Mouse (Mus musculus): ENCODE measurements around the gene Zfp212.
"Not testable (repeated sequence)": the region's sequence is repeated elsewhere in the genome, so short reads cannot be mapped to it uniquely, and the experiment has no call there.

Gene Zfp212

GRCm38 (mm10) chr6:47942461-47942860, 22.2 kb downstream of the Zfp212 start:
- no peak for DNase-seq (ENCODE audit: low read depth in 2 of 2, low spot score in 2 of 2)

- DNase-seq (ENCODE audit: low read depth in 2 of 2, low spot score in 2 of 2) = peak; percentile 40 to 46
Measured at GRCm38 (mm10) chr6:47943021-47943691, 22.9 kb downstream of the Zfp212 start.

GRCm38 (mm10) chr6:47943721-47944120, 23.4 kb downstream of the Zfp212 start:
- DNase-seq (ENCODE audit: low read depth in 2 of 2, low spot score in 2 of 2) = no peak

- DNase-seq (ENCODE audit: low read depth in 2 of 2, low spot score in 2 of 2) = no peak
Measured at GRCm38 (mm10) chr6:47947388-47947787, 27.1 kb downstream of the Zfp212 start.

DNA sequence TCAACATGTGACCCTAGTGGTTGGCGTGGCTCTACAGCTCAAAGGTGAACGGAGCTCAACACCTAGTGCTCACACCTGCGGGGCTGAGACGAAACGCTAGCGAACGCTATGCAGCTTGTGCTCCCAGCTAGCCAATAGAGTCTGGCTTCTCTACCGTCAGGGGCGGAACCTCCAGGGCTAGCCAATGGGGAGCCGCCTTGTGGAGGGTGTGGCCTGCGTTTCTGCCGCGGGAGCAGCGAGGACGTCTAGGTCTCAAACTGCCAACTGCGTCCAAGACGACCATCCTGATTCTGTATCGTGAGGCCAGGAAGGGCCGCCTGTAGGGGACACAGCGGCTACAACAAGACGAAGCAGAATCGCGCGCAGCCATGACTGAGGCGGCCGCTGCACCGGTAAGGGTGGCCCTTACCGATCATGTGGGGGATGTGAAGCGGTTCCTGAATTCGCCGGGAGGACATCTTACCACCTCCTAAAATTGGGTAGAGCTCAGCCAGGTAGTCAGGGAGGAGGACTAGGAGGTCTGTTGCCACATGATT, 33.0 kb downstream of the Zfp212 start, which contains the start of gene Zfp956:
Gene Zfp956 (plus strand): TSS at position 200 of the 536 bp plus-strand sequence.
- DNase-seq (ENCODE audit: low read depth in 2 of 2, low spot score in 2 of 2) = peak; percentile 89 to 94

DNA sequence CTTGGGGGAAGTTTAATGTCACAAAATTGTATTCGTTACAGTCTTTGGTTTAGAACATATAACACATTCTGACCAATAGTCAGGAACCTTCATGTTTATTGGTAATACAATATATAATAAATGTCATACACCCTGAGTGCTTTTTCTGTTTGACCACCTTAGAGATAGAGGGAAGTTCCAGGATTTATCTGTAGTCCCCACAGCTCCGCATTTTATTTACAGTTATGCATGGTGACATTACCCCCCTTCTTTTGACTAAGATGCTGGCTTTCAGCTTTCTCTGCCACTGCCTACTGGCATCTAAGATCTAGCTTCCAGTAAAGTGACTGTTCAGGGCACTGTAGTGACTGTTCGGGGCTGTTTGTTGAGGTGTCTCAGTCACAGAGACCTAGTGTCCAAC, 34.1 kb downstream of the Zfp212 start:
- no peak for DNase-seq (ENCODE audit: low read depth in 2 of 2, low spot score in 2 of 2)

- DNase-seq (ENCODE audit: low read depth in 2 of 2, low spot score in 2 of 2) = no peak
Measured at GRCm38 (mm10) chr6:47957816-47958215, 37.5 kb downstream of the Zfp212 start.

- no peak for DNase-seq (ENCODE audit: low read depth in 2 of 2, low spot score in 2 of 2)
Measured at GRCm38 (mm10) chr6:47960685-47961421, 40.6 kb downstream of the Zfp212 start.

GRCm38 (mm10) chr6:47963051-47963450, 42.8 kb downstream of the Zfp212 start:
- DNase-seq (ENCODE audit: low read depth in 2 of 2, low spot score in 2 of 2) = no peak

DNA sequence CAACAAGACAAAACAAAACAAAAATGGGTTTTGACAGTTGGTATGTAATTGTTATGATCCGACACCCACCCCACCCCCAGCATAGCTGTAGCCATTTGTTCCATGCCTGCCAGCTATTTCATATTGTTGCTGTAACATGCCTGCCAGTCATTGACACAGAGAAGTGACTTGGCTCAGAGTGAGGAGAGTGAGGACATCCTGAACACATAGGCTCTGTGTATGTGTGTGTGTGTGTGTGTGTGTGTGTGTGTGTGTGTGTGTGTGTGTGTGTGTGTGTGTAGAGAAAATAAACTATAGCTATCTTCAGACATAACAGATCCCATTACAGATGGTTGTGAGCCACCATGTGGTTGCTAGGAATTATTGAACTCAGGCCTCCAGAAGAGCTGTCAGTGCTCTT, 47.9 kb downstream of the Zfp212 start:
- not testable (repeated sequence) for DNase-seq (ENCODE audit: low read depth in 2 of 2, low spot score in 2 of 2)

DNA sequence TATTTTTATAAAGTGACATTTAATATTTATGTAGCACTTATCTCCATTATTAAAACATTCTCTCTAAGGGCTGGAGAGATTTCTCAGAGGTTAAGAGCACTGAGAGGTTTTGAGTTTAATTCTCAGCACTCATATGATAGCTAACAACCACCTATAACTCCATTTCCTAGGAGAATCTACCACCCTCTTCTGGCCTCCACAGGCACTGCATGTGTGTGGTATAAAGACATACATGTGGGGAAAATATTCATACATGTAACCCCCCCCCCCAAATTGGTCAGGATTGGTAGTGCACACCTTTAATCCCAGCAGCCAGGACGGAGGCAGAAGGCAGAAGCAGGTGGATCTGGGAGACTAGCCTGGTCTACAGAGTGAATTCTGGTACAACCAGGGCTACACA, 54.3 kb downstream of the Zfp212 start:
- DNase-seq (ENCODE audit: low read depth in 2 of 2, low spot score in 2 of 2) = no peak

DNA sequence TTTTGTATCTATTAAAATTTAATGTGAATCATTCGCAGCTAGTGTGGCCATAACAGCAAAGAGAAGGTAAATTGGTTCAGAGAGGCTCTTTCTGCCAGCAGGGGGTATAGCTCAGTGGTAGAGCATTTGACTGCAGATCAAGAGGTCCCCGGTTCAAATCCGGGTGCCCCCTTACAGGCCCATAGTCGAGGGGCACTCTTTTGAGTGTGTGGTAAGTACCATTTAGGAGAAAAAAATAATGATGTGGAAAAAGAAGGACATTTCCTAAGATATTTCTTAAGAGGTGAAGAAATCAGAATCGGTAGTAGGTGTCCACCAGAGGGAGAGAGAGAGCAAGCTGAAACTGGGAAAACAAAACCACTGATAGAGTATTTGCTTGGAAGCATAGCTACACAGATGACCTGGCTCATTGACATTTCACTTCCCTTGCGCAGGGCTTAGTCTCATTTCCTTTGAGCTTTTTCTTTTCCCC, 58.7 kb downstream of the Zfp212 start:
- peak; percentile 32 to 50 for DNase-seq (ENCODE audit: low read depth in 2 of 2, low spot score in 2 of 2)
